Mouse (Mus musculus) forebrain, embryonic 13.5 days (tissue): Measurements from ENCODE around the gene 4931428L18Rik. TPM values are rescaled to one million over a fixed set of nuclear protein-coding genes. Genes with fewer than 3 reads are reported as not detected.
"Not testable (repeated sequence)": the region's sequence is repeated elsewhere in the genome, so short reads cannot be mapped to it uniquely, and the experiment has no call there.

Source experiments
- ATAC-seq: fragments of 200-750 bp; cut with Nextera tagmentation; 2 replicates; pipeline ENCODE4 v1.8.0; 2017
- H3K27ac ChIP-seq: fragments of 300-500 bp; sonication (generic); 2 replicates; pipeline ENCODE4 v1.5.1; 2015; ENCODE audit warnings: inconsistent platforms, mild to moderate bottlenecking, moderate library complexity
- H3K27me3 ChIP-seq: fragments of 300-500 bp; sonication (generic); 2 replicates; pipeline ENCODE4 v1.6.1; 2015; ENCODE audit warnings: mild to moderate bottlenecking, inconsistent platforms
- H3K36me3 ChIP-seq: fragments of 300-500 bp; sonication (generic); 2 replicates; pipeline ENCODE4 v1.6.1; 2015; ENCODE audit warnings: mild to moderate bottlenecking, inconsistent platforms; ENCODE audit not compliant: poor library complexity, severe bottlenecking
- H3K4me1 ChIP-seq: fragments of 300-500 bp; sonication (generic); 2 replicates; pipeline ENCODE4 v1.6.1; 2015; ENCODE audit warnings: inconsistent platforms
- H3K4me2 ChIP-seq: fragments of 300-500 bp; sonication (generic); 2 replicates; pipeline ENCODE4 v1.6.1; 2015; ENCODE audit warnings: inconsistent platforms, mild to moderate bottlenecking, moderate library complexity
- H3K4me3 ChIP-seq: fragments of 300-500 bp; sonication (generic); 2 replicates; pipeline ENCODE4 v1.5.1; 2015; ENCODE audit warnings: mild to moderate bottlenecking, inconsistent platforms
- H3K9ac ChIP-seq: fragments of 300-500 bp; sonication (generic); 2 replicates; pipeline ENCODE4 v1.6.1; 2015; ENCODE audit warnings: mild to moderate bottlenecking, inconsistent platforms
- H3K9me3 ChIP-seq: fragments of 300-500 bp; sonication (generic); replicated peaks from 2 replicates; pipeline ENCODE4 v1.6.1; 2016; ENCODE audit warnings: inconsistent platforms
- WGBS: fragments of 180-500 bp; shearing (Covaris S2); methylation state at CpG from one replicate; pipeline ENCODE4 v1.1.7; 2015; 5-methylcytosine and 5-hydroxymethylcytosine counted together
- polyA plus RNA-seq: library from polyadenylated mRNA; unstranded; fragments of >200 nt; fragmentation: Nextera tagmentation; extraction: Ambion mirVana; gene quantifications from 2 replicates; pipeline ENCODE4 v1.2.1, GENCODE M21; 2015

Gene 4931428L18Rik
- polyA plus RNA-seq, 1 experiment from 2014 or later = not detected

GRCm38 (mm10) chr1:31032351-31032750 is 190.1 kb downstream of the 4931428L18Rik start:
- Histone ChIP-seq H3K27me3 (no peaks in the 10 kb centered on the region), H3K9ac (no peak overlapping the region), H3K27ac (no peak overlapping the region), H3K4me2 (no peak overlapping the region), H3K36me3 (no peaks in the 10 kb centered on the region), H3K4me1 (no peaks in the 10 kb centered on the region), H3K4me3 (no peak overlapping the region), H3K9me3 (no peaks in the 10 kb centered on the region)
- 92% methylated on average over 2 of the region's 2 CpGs for WGBS
- no peak for ATAC-seq

DNA sequence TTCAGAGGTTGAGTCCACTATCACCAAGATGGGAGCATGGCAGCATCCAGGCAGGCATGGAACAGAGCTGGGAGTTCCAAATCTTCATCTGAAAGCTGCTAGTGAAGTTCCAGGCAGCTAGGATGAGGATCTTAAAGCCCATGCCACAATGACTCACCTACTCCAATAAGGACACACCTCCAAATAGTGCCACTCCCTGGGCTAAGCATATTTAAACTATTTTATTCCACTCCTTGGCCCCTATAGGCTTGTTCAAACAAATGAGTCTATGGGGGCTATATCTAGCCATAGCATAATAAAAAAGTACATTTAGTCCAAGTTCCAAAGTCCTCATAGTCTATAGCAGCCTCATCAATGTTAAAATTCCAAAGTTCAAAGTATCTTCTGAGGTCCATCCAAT is 199.3 kb downstream of the 4931428L18Rik start:
- Histone ChIP-seq H3K9me3 (no peaks in the 10 kb centered on the region), H3K9ac (no peak overlapping the region), H3K27me3 (no peaks in the 10 kb centered on the region), H3K27ac (no peak overlapping the region), H3K4me3 (no peak overlapping the region), H3K4me1 (no peaks in the 10 kb centered on the region), H3K4me2 (no peak overlapping the region), H3K36me3 (no peaks in the 10 kb centered on the region)
- no peak for ATAC-seq

- ATAC-seq = no peak
- Histone ChIP-seq H3K4me2 (no peak overlapping the region), H3K4me3 (no peak overlapping the region), H3K27me3 (no peaks in the 10 kb centered on the region), H3K9ac (no peak overlapping the region), H3K9me3 (no peaks in the 10 kb centered on the region), H3K36me3 (no peaks in the 10 kb centered on the region), H3K27ac (no peak overlapping the region), H3K4me1 (no peaks in the 10 kb centered on the region)
- 89% methylated on average over 6 of the region's 6 CpGs for WGBS
Measured at GRCm38 (mm10) chr1:31019283-31019682, 203.2 kb downstream of the 4931428L18Rik start.

GRCm38 (mm10) chr1:31017377-31017776 is 205.1 kb downstream of the 4931428L18Rik start:
- Histone ChIP-seq H3K4me3 (no peak overlapping the region), H3K9me3 (no peaks in the 10 kb centered on the region), H3K27me3 (no peaks in the 10 kb centered on the region), H3K9ac (no peak overlapping the region), H3K4me1 (no peaks in the 10 kb centered on the region), H3K27ac (no peak overlapping the region), H3K36me3 (no peaks in the 10 kb centered on the region), H3K4me2 (no peak overlapping the region)
- ATAC-seq = no peak
- 81% methylated on average over 5 of the region's 5 CpGs for WGBS

- Histone ChIP-seq H3K27me3 (no peaks in the 10 kb centered on the region), H3K4me1 (no peaks in the 10 kb centered on the region), H3K27ac (no peak overlapping the region), H3K36me3 (no peaks in the 10 kb centered on the region), H3K9ac (no peak overlapping the region), H3K9me3 (no peaks in the 10 kb centered on the region), H3K4me2 (no peak overlapping the region), H3K4me3 (no peak overlapping the region)
- no peak for ATAC-seq
- 94% methylated on average over 6 of the region's 6 CpGs for WGBS
Measured at GRCm38 (mm10) chr1:31016068-31016467, 206.4 kb downstream of the 4931428L18Rik start.

DNA sequence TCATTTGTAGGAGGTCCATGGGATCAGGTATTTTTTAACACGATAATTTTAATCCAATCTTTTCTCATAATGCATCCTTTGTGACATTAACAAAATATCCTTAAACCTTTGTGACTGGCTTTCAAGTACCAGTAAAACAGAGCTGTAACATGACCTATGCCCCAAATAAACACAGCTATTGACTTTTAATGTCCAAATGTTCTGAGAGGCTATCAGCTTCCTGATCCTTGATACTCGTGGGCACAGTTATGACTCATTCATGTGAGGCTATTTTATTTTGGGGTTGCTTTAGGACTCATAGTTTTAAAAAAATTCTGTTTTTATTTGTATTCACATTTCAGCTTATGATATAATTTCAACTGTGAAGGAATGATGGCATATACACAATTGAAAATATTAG is 207.2 kb downstream of the 4931428L18Rik start:
- Histone ChIP-seq H3K4me3 (no peak overlapping the region), H3K27ac (no peak overlapping the region), H3K4me2 (no peak overlapping the region), H3K4me1 (no peaks in the 10 kb centered on the region), H3K27me3 (no peaks in the 10 kb centered on the region), H3K36me3 (no peaks in the 10 kb centered on the region), H3K9me3 (no peaks in the 10 kb centered on the region), H3K9ac (no peak overlapping the region)
- ATAC-seq = no peak
- 71% methylated on average over 2 of the region's 2 CpGs for WGBS

- 87% methylated on average over 5 of the region's 6 CpGs for WGBS
- not testable (repeated sequence) for H3K9ac ChIP-seq, H3K9me3 ChIP-seq, H3K36me3 ChIP-seq, H3K27me3 ChIP-seq, H3K4me2 ChIP-seq, ATAC-seq, H3K27ac ChIP-seq, H3K4me1 ChIP-seq, H3K4me3 ChIP-seq
Measured at GRCm38 (mm10) chr1:30977868-30978267, 244.6 kb downstream of the 4931428L18Rik start, which contains the start of gene AC153137.1. Gene AC153137.1, minus strand, starts transcription at chr1:30977968.

DNA sequence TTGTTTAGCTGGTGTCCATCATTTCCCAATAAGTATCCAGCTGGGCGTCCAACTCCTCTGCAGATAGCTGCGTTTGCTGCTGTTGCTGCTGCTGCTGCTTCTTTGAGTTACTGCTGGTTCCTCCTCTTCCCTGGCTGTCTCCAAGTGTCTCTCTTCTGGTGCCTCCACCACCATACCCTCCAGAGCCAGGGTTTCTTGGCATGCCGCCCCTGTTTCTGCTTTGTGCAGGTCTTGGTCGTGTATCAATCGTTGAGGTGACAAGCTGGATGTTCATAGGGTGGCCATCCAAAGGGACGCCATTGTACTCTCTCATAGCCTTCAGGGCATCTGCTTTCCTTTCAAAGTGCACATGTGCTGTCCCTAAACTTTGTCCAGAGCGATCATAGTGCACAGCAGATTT is 245.2 kb downstream of the 4931428L18Rik start:
- H3K4me2 ChIP-seq, H3K4me3 ChIP-seq, H3K27me3 ChIP-seq, H3K27ac ChIP-seq, H3K9me3 ChIP-seq, H3K4me1 ChIP-seq, H3K36me3 ChIP-seq, H3K9ac ChIP-seq, ATAC-seq: not testable (repeated sequence)
- WGBS = 94% methylated on average over 7 of the region's 7 CpGs

GRCm38 (mm10) chr1:30951795-30952194 is 270.7 kb downstream of the 4931428L18Rik start:
- Histone ChIP-seq H3K4me3 (no peak overlapping the region), H3K27ac (no peak overlapping the region), H3K27me3 (no peaks in the 10 kb centered on the region), H3K4me1 (peaks cover 18% of the 10 kb centered on the region), H3K9ac (no peak overlapping the region), H3K9me3 (no peaks in the 10 kb centered on the region), H3K36me3 (no peaks in the 10 kb centered on the region), H3K4me2 (no peak overlapping the region)
- no peak for ATAC-seq
- WGBS = 85% methylated on average over 2 of the region's 2 CpGs

- Histone ChIP-seq H3K27me3 (no peaks in the 10 kb centered on the region), H3K27ac (peak overlapping the region; percentile 100), H3K4me1 (peaks cover 25% of the 10 kb centered on the region), H3K36me3 (no peaks in the 10 kb centered on the region), H3K4me2 (peak overlapping the region; percentile 60), H3K9ac (peak overlapping the region; percentile 87), H3K4me3 (peak overlapping the region; percentile 90), H3K9me3 (no peaks in the 10 kb centered on the region)
- no peak for ATAC-seq
- WGBS = 32% methylated on average over 5 of the region's 5 CpGs
Measured at GRCm38 (mm10) chr1:30950456-30950835, 272.0 kb downstream of the 4931428L18Rik start.

- under 1% methylated on average over 50 of the region's 66 CpGs for WGBS
Measured at GRCm38 (mm10) chr1:30949710-30950455, 272.6 kb downstream of the 4931428L18Rik start.

DNA sequence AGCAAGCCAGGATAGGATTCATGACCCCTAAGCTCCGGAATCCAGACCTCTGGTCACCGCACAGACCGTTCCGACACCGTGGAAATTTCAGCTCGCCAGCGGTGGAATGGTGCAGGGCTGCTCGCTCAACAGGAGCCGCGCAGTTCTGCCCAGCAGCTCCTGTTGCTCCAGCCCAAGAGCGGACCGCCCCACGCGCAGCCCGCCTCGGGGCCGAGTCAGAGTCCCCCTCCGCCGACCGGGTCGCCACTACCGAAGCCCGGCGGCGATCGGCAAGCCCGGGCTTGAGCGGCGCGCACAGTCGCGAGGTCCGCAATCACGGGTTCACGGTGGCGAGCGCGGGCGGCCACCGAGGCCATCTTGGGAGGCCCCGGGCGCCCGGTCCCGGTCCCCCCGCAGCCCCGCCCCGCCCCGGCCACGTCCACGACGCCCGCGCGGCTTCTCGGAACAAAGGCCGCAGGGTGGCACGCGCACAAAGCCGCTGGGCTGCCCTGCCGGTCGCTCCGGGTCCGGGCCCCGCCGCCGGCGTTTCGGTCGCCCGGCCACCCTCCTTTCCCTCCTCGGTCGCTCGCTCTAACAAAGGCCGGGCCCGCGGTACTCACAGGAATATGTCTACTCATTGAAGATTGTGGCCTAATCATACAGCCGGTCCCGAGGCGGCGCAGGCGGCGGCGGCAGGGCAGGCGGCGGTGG is 273.4 kb downstream of the 4931428L18Rik start:
- peak overlapping the region; percentile 98 for H3K9ac ChIP-seq
- H3K27ac ChIP-seq = peak overlapping the region; percentile 100
- no peaks in the 10 kb centered on the region for H3K9me3 ChIP-seq
- WGBS = under 1% methylated on average over 71 of the region's 85 CpGs
- ATAC-seq = peak; percentile 59
- peak overlapping the region; percentile 59 for H3K4me2 ChIP-seq
- peaks cover 29% of the 10 kb centered on the region for H3K4me1 ChIP-seq
- H3K4me3 ChIP-seq = peak overlapping the region; percentile 90
- peaks cover 12% of the 10 kb centered on the region for H3K36me3 ChIP-seq
- no peaks in the 10 kb centered on the region for H3K27me3 ChIP-seq

More at GRCm38 (mm10) chr1:30949710-30950455, 272.6 kb downstream of the 4931428L18Rik start:
- H3K27me3 ChIP-seq = no peaks in the 10 kb centered on the region
- peak overlapping the region; percentile 87 for H3K9ac ChIP-seq
- ATAC-seq = peak; percentile 99
- H3K9me3 ChIP-seq = no peaks in the 10 kb centered on the region
- H3K27ac ChIP-seq = peak overlapping the region; percentile 100
- H3K4me1 ChIP-seq = peaks cover 29% of the 10 kb centered on the region
- H3K4me2 ChIP-seq = peak overlapping the region; percentile 60
- H3K4me3 ChIP-seq = peak overlapping the region; percentile 90
- peaks cover 4% of the 10 kb centered on the region for H3K36me3 ChIP-seq
